Mouse (Mus musculus) spleen, adult 2 months (tissue): ENCODE data around the gene St6galnac1.

Source experiments
- CTCF ChIP-seq: fragments of 200-500 bp; IDR thresholded peaks from 2 replicates; pipeline ENCODE4 v1.5.1; 2011; ENCODE audit warnings: mild to moderate bottlenecking, inconsistent platforms; ENCODE audit not compliant: insufficient read depth, insufficient read length, insufficient replicate concordance; ENCODE audit errors: extremely low read depth
- POLR2A ChIP-seq: fragments of 200-500 bp; IDR thresholded peaks from 2 replicates; pipeline ENCODE4 v1.6.1; 2011; ENCODE audit warnings: low read depth, low read length, inconsistent platforms

DNA sequence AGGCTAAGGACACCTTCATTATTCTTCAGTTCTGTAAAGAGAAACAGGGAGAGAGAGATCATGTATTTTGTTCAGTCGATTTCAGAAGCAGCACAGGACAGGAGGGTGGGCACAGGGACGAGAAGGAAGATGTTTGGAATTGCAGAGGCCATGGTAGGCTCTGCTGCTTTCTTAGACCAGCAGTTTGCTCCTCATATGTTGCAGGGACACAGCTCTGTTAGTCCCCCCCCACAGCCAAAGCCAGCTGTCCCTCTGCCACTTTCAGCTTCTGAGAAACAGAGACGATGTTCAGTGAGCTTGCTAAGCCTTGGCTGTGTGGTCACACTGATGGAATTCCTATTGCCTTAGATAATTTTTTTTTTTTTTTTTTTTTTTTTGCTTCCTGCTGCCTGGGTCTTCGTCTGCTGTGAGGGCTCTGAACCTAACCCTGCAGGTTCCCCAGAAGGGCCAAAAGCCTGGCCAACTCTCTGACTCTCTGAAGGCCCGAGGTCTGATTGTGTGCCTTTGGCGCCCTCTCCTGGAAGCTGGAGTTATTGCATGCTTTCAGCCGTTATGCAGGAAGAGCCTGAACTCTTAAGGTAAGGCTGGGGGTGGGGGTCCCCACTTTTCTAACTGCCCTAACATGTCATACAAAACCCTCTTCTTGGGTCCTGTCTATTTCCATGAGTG lies 32.8 kb upstream of the St6galnac1 start:
- TF ChIP-seq CTCF (peak; percentile 90; the same call in 1 of the 2 replicates), POLR2A (no peak)
